Mouse (Mus musculus) intestine, embryonic 14.5 days (tissue): Measurements from ENCODE around the gene Gjb4. TPM values are rescaled to one million over a fixed set of nuclear protein-coding genes. Genes with fewer than 3 reads are reported as not detected.

Experiments used
- ATAC-seq: fragments of 200-750 bp; cut with Nextera tagmentation; replicated peaks from 2 replicates; pipeline ENCODE4 v1.8.0; 2017; ENCODE audit warnings: low read depth, moderate number of reproducible peaks, moderate TSS enrichment, moderate library complexity; ENCODE audit not compliant: low FRiP score, low TSS enrichment
- DNase-seq: peaks from one replicate; pipeline ENCODE4 v3.0.0-alpha.2; 2018; ENCODE audit warnings: low spot score
- H3K27ac ChIP-seq: fragments of 300-500 bp; sonication (generic); 2 replicates; pipeline ENCODE4 v1.5.1; 2014; ENCODE audit warnings: low read depth, mild to moderate bottlenecking, control low read depth
- H3K27me3 ChIP-seq: fragments of 300-500 bp; sonication (generic); replicated peaks from 2 replicates; pipeline ENCODE4 v1.6.1; 2014; ENCODE audit warnings: low read length, control low read depth; ENCODE audit not compliant: control insufficient read depth, insufficient read depth
- H3K36me3 ChIP-seq: fragments of 300-500 bp; sonication (generic); 2 replicates; pipeline ENCODE4 v1.6.1; 2014; ENCODE audit warnings: low read length, control low read depth; ENCODE audit not compliant: control insufficient read depth, insufficient read depth
- H3K4me1 ChIP-seq: fragments of 300-500 bp; sonication (generic); replicated peaks from 2 replicates; pipeline ENCODE4 v1.6.1; 2014; ENCODE audit warnings: low read length, control low read depth, mixed read lengths; ENCODE audit not compliant: control insufficient read depth, insufficient read depth
- H3K4me2 ChIP-seq: fragments of 300-500 bp; sonication (generic); 2 replicates; pipeline ENCODE4 v1.6.1; 2014; ENCODE audit warnings: low read length
- H3K4me3 ChIP-seq: fragments of 300-500 bp; sonication (generic); 2 replicates; pipeline ENCODE4 v1.5.1; 2014; ENCODE audit warnings: low read depth, low read length, control low read depth, mixed read lengths
- H3K9ac ChIP-seq: fragments of 300-500 bp; sonication (generic); 2 replicates; pipeline ENCODE4 v1.6.1; 2014; ENCODE audit warnings: mild to moderate bottlenecking, low read length
- H3K9me3 ChIP-seq: fragments of 300-500 bp; sonication (generic); 2 replicates; pipeline ENCODE4 v1.6.1; 2016; ENCODE audit warnings: low read length, control low read depth; ENCODE audit not compliant: control insufficient read depth
- WGBS: fragments of 180-500 bp; shearing (Covaris S2); extraction: QIAGEN DNeasy Blood & Tissue Kit; methylation state at CpG from one replicate; pipeline ENCODE4 v1.1.7; 2014; 5-methylcytosine and 5-hydroxymethylcytosine counted together
- polyA plus RNA-seq: library from polyadenylated mRNA; unstranded; fragments of >200 nt; fragmentation: Nextera tagmentation; extraction: Ambion mirVana; gene quantifications from 2 replicates; pipeline ENCODE4 v1.2.1, GENCODE M21; 2014

The Gjb4 gene
- polyA plus RNA-seq, 1 experiment from 2014 or later, result not detected

GRCm38 (mm10) chr4:127374645-127375044, 20.8 kb upstream of the Gjb4 start:
- no peak overlapping the region for H3K27ac ChIP-seq
- no peak overlapping the region for H3K9ac ChIP-seq
- H3K27me3 ChIP-seq, result no peaks in the 10 kb centered on the region
- H3K4me3 ChIP-seq, result no peak overlapping the region
- 85% methylated on average over 4 of the region's 4 CpGs for WGBS
- H3K4me1 ChIP-seq, result peaks cover 17% of the 10 kb centered on the region
- ATAC-seq, result no peak
- H3K36me3 ChIP-seq, result no peaks in the 10 kb centered on the region
- no peak for DNase-seq
- no peaks in the 10 kb centered on the region for H3K9me3 ChIP-seq
- no peak overlapping the region for H3K4me2 ChIP-seq

GRCm38 (mm10) chr4:127373491-127373890, 19.6 kb upstream of the Gjb4 start:
- ATAC-seq, result no peak
- Histone ChIP-seq H3K4me1 (peaks cover 20% of the 10 kb centered on the region), H3K27ac (no peak overlapping the region), H3K4me2 (no peak overlapping the region), H3K4me3 (no peak overlapping the region), H3K36me3 (no peaks in the 10 kb centered on the region), H3K27me3 (no peaks in the 10 kb centered on the region), H3K9ac (no peak overlapping the region), H3K9me3 (no peaks in the 10 kb centered on the region)
- 31% methylated on average over 8 of the region's 8 CpGs for WGBS
- no peak for DNase-seq

GRCm38 (mm10) chr4:127371546-127371945, 17.7 kb upstream of the Gjb4 start:
- Histone ChIP-seq H3K4me3 (no peak overlapping the region), H3K36me3 (no peaks in the 10 kb centered on the region), H3K9ac (no peak overlapping the region), H3K27me3 (no peaks in the 10 kb centered on the region), H3K4me2 (no peak overlapping the region), H3K9me3 (no peaks in the 10 kb centered on the region), H3K4me1 (peaks cover 21% of the 10 kb centered on the region), H3K27ac (no peak overlapping the region)
- DNase-seq (no peak), ATAC-seq (no peak)
- WGBS, result 57% methylated on average over 5 of the region's 5 CpGs

- Histone ChIP-seq H3K27ac (no peak overlapping the region), H3K27me3 (no peaks in the 10 kb centered on the region), H3K9ac (no peak overlapping the region), H3K4me1 (peaks cover 21% of the 10 kb centered on the region), H3K9me3 (no peaks in the 10 kb centered on the region), H3K36me3 (no peaks in the 10 kb centered on the region), H3K4me3 (no peak overlapping the region), H3K4me2 (no peak overlapping the region)
- 61% methylated on average over 2 of the region's 2 CpGs for WGBS
- ATAC-seq (no peak), DNase-seq (peak; percentile 63)
Observed at GRCm38 (mm10) chr4:127370447-127370846, 16.6 kb upstream of the Gjb4 start.

- Histone ChIP-seq H3K36me3 (no peaks in the 10 kb centered on the region), H3K27ac (no peak overlapping the region), H3K4me2 (no peak overlapping the region), H3K27me3 (no peaks in the 10 kb centered on the region), H3K9ac (no peak overlapping the region), H3K9me3 (no peaks in the 10 kb centered on the region), H3K4me1 (peaks cover 16% of the 10 kb centered on the region), H3K4me3 (no peak overlapping the region)
- DNase-seq (peak; percentile 95), ATAC-seq (0 out of 2 replicates have a peak, but pooled peaks have one; percentile 16)
- 30% methylated on average over 13 of the region's 13 CpGs for WGBS
Observed at GRCm38 (mm10) chr4:127368379-127368973, 14.6 kb upstream of the Gjb4 start.

GRCm38 (mm10) chr4:127365834-127366233, 12.0 kb upstream of the Gjb4 start:
- 23% methylated on average over 4 of the region's 4 CpGs for WGBS
- Histone ChIP-seq H3K4me3 (no peak overlapping the region), H3K9me3 (no peaks in the 10 kb centered on the region), H3K27ac (no peak overlapping the region), H3K36me3 (no peaks in the 10 kb centered on the region), H3K27me3 (no peaks in the 10 kb centered on the region), H3K9ac (no peak overlapping the region), H3K4me2 (no peak overlapping the region), H3K4me1 (0 out of 2 replicates have a peak, but pooled peaks cover 4% of the 10 kb centered on the region)
- no peak for DNase-seq
- no peak for ATAC-seq

- Histone ChIP-seq H3K36me3 (no peaks in the 10 kb centered on the region), H3K4me3 (no peak overlapping the region), H3K9me3 (no peaks in the 10 kb centered on the region), H3K27me3 (no peaks in the 10 kb centered on the region), H3K4me1 (0 out of 2 replicates have a peak, but pooled peaks cover 4% of the 10 kb centered on the region), H3K9ac (no peak overlapping the region), H3K4me2 (no peak overlapping the region), H3K27ac (no peak overlapping the region)
- DNase-seq (no peak), ATAC-seq (no peak)
- WGBS, result 38% methylated on average over 5 of the region's 5 CpGs
Observed at GRCm38 (mm10) chr4:127365433-127365832, 11.6 kb upstream of the Gjb4 start.

GRCm38 (mm10) chr4:127364431-127364830, 10.6 kb upstream of the Gjb4 start:
- Histone ChIP-seq H3K27me3 (no peaks in the 10 kb centered on the region), H3K4me3 (no peak overlapping the region)
- 59% methylated on average over 6 of the region's 6 CpGs for WGBS

GRCm38 (mm10) chr4:127363331-127363730, 9.4 kb upstream of the Gjb4 start:
- Histone ChIP-seq H3K36me3 (no peaks in the 10 kb centered on the region), H3K4me2 (no peak overlapping the region), H3K4me3 (no peak overlapping the region), H3K27ac (no peak overlapping the region), H3K9ac (no peak overlapping the region), H3K9me3 (no peaks in the 10 kb centered on the region), H3K27me3 (no peaks in the 10 kb centered on the region), H3K4me1 (no peaks in the 10 kb centered on the region; the same call in 1 of the 2 replicates)
- ATAC-seq (no peak), DNase-seq (no peak)
- 67% methylated on average over 4 of the region's 4 CpGs for WGBS

More at GRCm38 (mm10) chr4:127364431-127364830, 10.6 kb upstream of the Gjb4 start:
- Histone ChIP-seq H3K9me3 (no peaks in the 10 kb centered on the region), H3K27ac (no peak overlapping the region), H3K4me2 (no peak overlapping the region), H3K4me1 (0 out of 2 replicates have a peak, but pooled peaks cover 4% of the 10 kb centered on the region), H3K36me3 (no peaks in the 10 kb centered on the region), H3K9ac (no peak overlapping the region)
- DNase-seq, result no peak
- no peak for ATAC-seq
